Mouse (Mus musculus) cortical plate, adult 2 months (tissue): ENCODE data around the gene Rabgap1. TPM values are rescaled to one million over a fixed set of nuclear protein-coding genes. Genes with fewer than 3 reads are reported as not detected.

Experiments used
- H3K27ac ChIP-seq: fragments of 200-500 bp; 2 replicates; pipeline ENCODE4 v1.5.1; 2012; ENCODE audit warnings: low read length, control low read depth, inconsistent platforms; ENCODE audit not compliant: insufficient read depth
- H3K4me1 ChIP-seq: fragments of 200-500 bp; 2 replicates; pipeline ENCODE4 v1.6.1; 2011; ENCODE audit warnings: low read length; ENCODE audit not compliant: control insufficient read depth, insufficient read depth
- H3K4me3 ChIP-seq: fragments of 200-500 bp; 2 replicates; pipeline ENCODE4 v1.5.1; 2011; ENCODE audit warnings: mild to moderate bottlenecking, low read length, control low read depth; ENCODE audit not compliant: insufficient read depth
- CTCF ChIP-seq: fragments of 200-500 bp; IDR thresholded peaks from 2 replicates; pipeline ENCODE4 v1.5.1; 2011; ENCODE audit warnings: mild to moderate bottlenecking, control low read depth, low read length; ENCODE audit not compliant: insufficient read depth; ENCODE audit errors: extremely low read depth
- POLR2A ChIP-seq: fragments of 200-500 bp; IDR thresholded peaks from 2 replicates; pipeline ENCODE4 v1.6.1; 2011; ENCODE audit warnings: mild to moderate bottlenecking, low read length, control low read depth; ENCODE audit not compliant: insufficient read depth; ENCODE audit errors: extremely low read depth
- polyA plus RNA-seq: library from polyadenylated mRNA; depleted of rRNA; stranded (reverse); fragments of >200 nt; gene quantifications from 2 replicates; pipeline ENCODE4 v1.2.3, GENCODE M21; 2012

The Rabgap1 gene
- polyA plus RNA-seq, 1 experiment, result 41.7 TPM

- no peak for TF ChIP-seq CTCF
- TF ChIP-seq POLR2A, result no peak
- H3K27ac ChIP-seq, result no peak overlapping the region
- no peaks in the 10 kb centered on the region for H3K4me1 ChIP-seq
- no peak overlapping the region for H3K4me3 ChIP-seq
These were observed 87.7 kb downstream of the Rabgap1 start for GRCm38 (mm10) chr2:37530766-37531165.

DNA sequence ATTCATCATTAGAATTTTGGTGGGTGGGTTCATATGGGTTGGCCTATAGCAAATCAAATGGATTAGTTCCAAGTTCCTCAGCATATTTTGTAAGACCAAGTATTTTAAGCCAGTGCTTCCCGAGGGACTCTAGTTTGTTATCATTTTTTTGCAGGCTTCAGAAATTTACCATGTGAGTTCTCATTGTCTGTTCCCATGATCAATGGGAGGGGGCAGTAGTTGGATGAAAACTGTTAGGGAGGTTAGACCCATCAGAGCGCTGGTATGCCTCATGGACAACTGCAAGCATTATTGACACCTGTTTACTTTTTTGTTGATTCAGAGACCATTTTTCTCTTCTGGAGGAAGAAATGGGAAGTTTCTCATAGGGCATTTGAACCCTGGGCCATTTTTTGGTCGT lies 88.6 kb downstream of the Rabgap1 start:
- TF ChIP-seq CTCF, result no peak
- no peak for TF ChIP-seq POLR2A
- no peaks in the 10 kb centered on the region for H3K4me1 ChIP-seq
- no peak overlapping the region for H3K4me3 ChIP-seq
- no peak overlapping the region for H3K27ac ChIP-seq

- Histone ChIP-seq H3K4me3 (no peak overlapping the region), H3K27ac (no peak overlapping the region), H3K4me1 (peaks cover 3% of the 10 kb centered on the region)
- TF ChIP-seq POLR2A, result no peak
- no peak for TF ChIP-seq CTCF
These were observed 106.4 kb downstream of the Rabgap1 start for GRCm38 (mm10) chr2:37549346-37550012.

DNA sequence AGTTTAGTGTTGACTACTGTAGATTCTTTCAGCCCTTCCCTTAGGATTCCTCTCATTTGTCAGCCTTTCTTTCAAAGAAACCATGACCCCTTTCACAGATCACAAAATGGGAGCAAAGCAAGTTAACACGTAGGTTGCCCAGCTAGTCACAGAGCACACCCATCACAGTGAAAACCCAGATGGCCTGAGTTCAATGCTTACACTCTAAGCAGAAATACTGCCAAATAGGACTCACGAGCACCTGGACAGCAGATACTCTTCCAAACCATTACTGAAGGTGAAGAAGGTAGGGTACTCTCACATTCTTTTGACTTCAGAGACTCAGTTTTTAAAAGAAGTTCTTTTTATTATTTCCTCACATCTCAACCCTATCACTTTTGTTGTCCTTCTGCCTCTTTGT lies 113.3 kb downstream of the Rabgap1 start:
- Histone ChIP-seq H3K4me3 (no peak overlapping the region), H3K27ac (no peak overlapping the region), H3K4me1 (peaks cover 6% of the 10 kb centered on the region)
- TF ChIP-seq CTCF, result no peak
- TF ChIP-seq POLR2A, result no peak

DNA sequence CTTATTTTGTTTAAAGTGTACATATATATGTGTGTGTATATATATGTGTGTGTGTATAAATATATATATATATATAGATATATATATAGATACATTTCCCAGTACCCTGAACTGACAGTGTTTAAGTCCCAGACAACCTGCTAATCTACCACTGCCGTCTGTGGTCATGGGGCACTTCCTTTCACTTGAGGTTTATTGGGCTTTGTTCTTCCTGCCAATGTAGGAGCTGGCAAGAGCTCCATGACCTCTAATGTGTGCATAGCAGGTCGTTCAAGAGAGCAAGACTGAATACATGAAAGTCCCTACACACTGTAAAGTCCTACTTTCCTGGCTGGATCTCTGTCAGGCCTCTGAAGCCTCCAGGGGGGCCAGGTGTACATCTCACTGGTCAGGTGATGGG lies 122.5 kb downstream of the Rabgap1 start:
- Histone ChIP-seq H3K27ac (no peak overlapping the region), H3K4me3 (no peak overlapping the region), H3K4me1 (peaks cover 3% of the 10 kb centered on the region; the same call in 1 of the 2 replicates)
- TF ChIP-seq CTCF, result no peak

- Histone ChIP-seq H3K4me1 (peaks cover 3% of the 10 kb centered on the region; the same call in 1 of the 2 replicates), H3K4me3 (no peak overlapping the region), H3K27ac (no peak overlapping the region)
- TF ChIP-seq CTCF, result no peak
- no peak for TF ChIP-seq POLR2A
These were observed 123.0 kb downstream of the Rabgap1 start for GRCm38 (mm10) chr2:37566035-37566434.

DNA sequence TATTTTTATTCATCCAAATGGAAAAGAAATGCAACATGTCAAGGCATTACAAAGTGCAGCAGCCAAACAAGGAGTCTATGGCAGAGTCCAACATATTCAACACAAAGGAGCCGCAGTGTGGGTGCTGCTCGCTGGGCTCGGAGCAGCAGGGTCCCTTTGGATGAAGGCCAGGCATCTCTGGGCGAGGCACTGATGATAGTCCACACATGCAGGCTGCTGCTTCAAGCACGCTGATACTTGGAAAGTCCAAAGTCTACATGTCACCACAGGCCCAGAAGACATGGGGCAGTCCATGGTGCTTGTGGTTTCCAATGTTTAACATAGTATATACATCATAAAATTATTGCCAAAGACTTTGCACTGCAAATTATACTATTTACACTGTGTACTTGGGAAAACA lies 126.8 kb downstream of the Rabgap1 start:
- Histone ChIP-seq H3K4me3 (no peak overlapping the region), H3K4me1 (peaks cover 3% of the 10 kb centered on the region), H3K27ac (no peak overlapping the region)
- TF ChIP-seq POLR2A (no peak), CTCF (no peak)

- no peak overlapping the region for H3K4me3 ChIP-seq
- TF ChIP-seq POLR2A (no peak), CTCF (no peak)
- H3K27ac ChIP-seq, result no peak overlapping the region
- peaks cover 7% of the 10 kb centered on the region for H3K4me1 ChIP-seq
These were observed 127.6 kb downstream of the Rabgap1 start for GRCm38 (mm10) chr2:37570703-37571102.

GRCm38 (mm10) chr2:37572141-37572540 lies 129.1 kb downstream of the Rabgap1 start:
- TF ChIP-seq POLR2A (no peak), CTCF (no peak)
- Histone ChIP-seq H3K27ac (no peak overlapping the region), H3K4me3 (no peak overlapping the region), H3K4me1 (peaks cover 12% of the 10 kb centered on the region)

- Histone ChIP-seq H3K27ac (no peak overlapping the region), H3K4me1 (peaks cover 16% of the 10 kb centered on the region), H3K4me3 (no peak overlapping the region)
- TF ChIP-seq POLR2A (no peak), CTCF (no peak)
These were observed 133.6 kb downstream of the Rabgap1 start for GRCm38 (mm10) chr2:37576661-37577060.

GRCm38 (mm10) chr2:37578185-37578584 lies 135.1 kb downstream of the Rabgap1 start:
- H3K4me3 ChIP-seq, result no peak overlapping the region
- peaks cover 16% of the 10 kb centered on the region for H3K4me1 ChIP-seq
- no peak overlapping the region for H3K27ac ChIP-seq
- TF ChIP-seq CTCF (no peak), POLR2A (no peak)
